Mouse (Mus musculus): ENCODE measurements at regions not wholly inside any gene's neighbourhood (a gene's known extent, or its start where the extent isn't known, plus 50 kb on each side); places are given as distances from the start of the nearest gene placed in this dataset.

DNA sequence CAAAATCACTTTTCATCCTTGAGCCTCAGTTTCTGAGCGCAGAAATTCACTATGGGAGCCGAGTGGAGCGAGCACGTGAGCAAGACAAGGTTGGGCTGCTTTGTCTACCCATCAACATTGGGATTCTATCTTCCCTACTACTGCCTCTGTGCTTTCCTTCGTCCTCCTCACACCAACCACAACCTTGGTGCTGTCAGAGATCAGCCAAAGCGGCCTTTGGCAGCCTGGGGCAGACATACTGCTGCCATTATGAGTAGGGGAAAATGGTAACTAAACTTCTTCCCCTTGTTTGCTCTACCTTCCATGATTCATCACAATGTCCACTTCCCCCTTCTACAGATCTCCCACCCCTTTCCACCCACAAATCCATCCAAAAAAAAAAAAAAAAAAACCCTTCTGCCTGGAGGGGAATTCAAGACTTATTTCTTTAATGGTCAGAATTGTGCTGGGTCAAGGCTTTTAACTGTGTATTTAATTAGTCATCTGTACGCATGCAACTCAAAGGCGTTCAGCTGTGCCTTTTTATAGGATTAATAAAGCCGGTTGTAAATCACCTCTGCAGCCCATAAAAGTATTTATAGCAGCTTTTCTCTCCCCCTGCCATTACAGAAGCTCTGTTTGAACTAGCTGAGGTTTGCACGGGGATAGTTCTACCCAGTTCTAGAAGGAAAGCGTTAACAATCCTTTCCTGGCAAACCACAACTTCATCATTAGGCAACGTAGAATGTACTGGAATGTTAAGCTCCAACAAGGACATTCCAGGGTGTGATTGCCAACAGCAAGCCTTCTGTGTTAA is 340.4 kb downstream of the Pik3r1 start:
- Histone ChIP-seq H3K36me3 (ENCODE audit: control insufficient read depth, insufficient read depth, low read length) (no peaks in the 10 kb centered on the region), H3K27ac (ENCODE audit: insufficient read depth, low read length) (no peak overlapping the region), H3K4me3 (ENCODE audit: extremely low read depth, insufficient read depth, insufficient read length) (no peak overlapping the region), H3K27me3 (ENCODE audit: control insufficient read depth, insufficient read depth, low read length) (no peaks in the 10 kb centered on the region), H3K4me1 (ENCODE audit: control insufficient read depth, insufficient read depth, insufficient read length) (no peaks in the 10 kb centered on the region)
- DNase-seq (ENCODE audit: low read depth in 1 of 2, low spot score in 2 of 2): no peak
- no peak for TF ChIP-seq POLR2A (IDR thresholded peaks at IDR 0.05; ENCODE audit: low read depth, low read length)
- no peak for TF ChIP-seq CTCF (IDR thresholded peaks at IDR 0.05; ENCODE audit: extremely low read depth, insufficient read depth, insufficient read length, insufficient replicate concordance)
- WGBS: 85% methylated on average over 12 of the region's 12 CpGs

DNA sequence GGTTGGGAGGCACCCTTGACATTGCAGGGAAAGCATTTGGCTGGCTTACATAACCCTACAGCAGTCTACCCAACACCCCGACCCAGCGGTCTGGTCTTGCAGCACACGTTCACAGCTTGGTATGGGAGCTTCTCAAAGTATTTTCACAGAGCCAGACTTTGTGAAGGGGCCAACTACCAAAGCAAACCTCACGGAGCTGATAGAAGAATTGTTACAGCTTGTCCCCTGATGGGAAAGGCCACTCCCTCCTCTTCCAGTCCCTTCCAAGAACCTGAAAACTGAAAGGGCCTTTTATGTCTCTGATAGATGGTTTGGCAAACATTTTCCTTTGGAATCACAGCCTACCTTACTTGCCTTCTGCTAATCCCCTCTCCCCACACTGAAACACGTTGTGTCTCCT is 341.6 kb downstream of the Pik3r1 start:
- WGBS: 92% methylated on average over 5 of the region's 5 CpGs
- Histone ChIP-seq H3K27me3 (ENCODE audit: control insufficient read depth, insufficient read depth, low read length) (no peaks in the 10 kb centered on the region), H3K4me3 (ENCODE audit: extremely low read depth, insufficient read depth, insufficient read length) (no peak overlapping the region), H3K36me3 (ENCODE audit: control insufficient read depth, insufficient read depth, low read length) (no peaks in the 10 kb centered on the region), H3K4me1 (ENCODE audit: control insufficient read depth, insufficient read depth, insufficient read length) (no peaks in the 10 kb centered on the region), H3K27ac (ENCODE audit: insufficient read depth, low read length) (no peak overlapping the region)
- TF ChIP-seq CTCF (IDR thresholded peaks at IDR 0.05; ENCODE audit: extremely low read depth, insufficient read depth, insufficient read length, insufficient replicate concordance) (no peak), POLR2A (IDR thresholded peaks at IDR 0.05; ENCODE audit: low read depth, low read length) (no peak)
- no peak for DNase-seq (ENCODE audit: low read depth in 1 of 2, low spot score in 2 of 2)

DNA sequence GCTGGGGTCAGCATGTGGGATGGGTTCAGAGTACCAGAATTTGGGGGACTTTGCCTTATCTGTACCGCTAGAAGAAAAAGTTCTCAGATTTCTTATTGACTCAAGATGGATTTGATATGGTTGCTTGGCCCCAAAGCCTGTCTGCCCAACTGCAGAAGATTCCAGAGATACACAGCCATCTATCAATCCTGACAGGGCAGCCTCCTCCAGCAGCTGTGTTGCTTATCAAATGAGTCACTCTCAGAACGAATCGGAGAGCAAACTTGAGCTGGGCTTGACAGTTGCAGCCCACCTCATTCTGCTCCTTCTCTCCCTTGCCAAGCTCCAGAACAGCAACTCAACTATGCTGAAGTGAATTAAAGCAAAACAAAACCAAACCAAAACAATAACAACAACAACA is 345.9 kb downstream of the Pik3r1 start:
- TF ChIP-seq POLR2A (IDR thresholded peaks at IDR 0.05; ENCODE audit: low read depth, low read length) (no peak), CTCF (IDR thresholded peaks at IDR 0.05; ENCODE audit: extremely low read depth, insufficient read depth, insufficient read length, insufficient replicate concordance) (no peak)
- 81% methylated on average over 3 of the region's 3 CpGs for WGBS
- Histone ChIP-seq H3K27ac (ENCODE audit: insufficient read depth, low read length) (no peak overlapping the region), H3K4me3 (ENCODE audit: extremely low read depth, insufficient read depth, insufficient read length) (no peak overlapping the region), H3K36me3 (ENCODE audit: control insufficient read depth, insufficient read depth, low read length) (no peaks in the 10 kb centered on the region), H3K27me3 (ENCODE audit: control insufficient read depth, insufficient read depth, low read length) (no peaks in the 10 kb centered on the region), H3K4me1 (ENCODE audit: control insufficient read depth, insufficient read depth, insufficient read length) (no peaks in the 10 kb centered on the region)
- DNase-seq (ENCODE audit: low read depth in 1 of 2, low spot score in 2 of 2): no peak

DNA sequence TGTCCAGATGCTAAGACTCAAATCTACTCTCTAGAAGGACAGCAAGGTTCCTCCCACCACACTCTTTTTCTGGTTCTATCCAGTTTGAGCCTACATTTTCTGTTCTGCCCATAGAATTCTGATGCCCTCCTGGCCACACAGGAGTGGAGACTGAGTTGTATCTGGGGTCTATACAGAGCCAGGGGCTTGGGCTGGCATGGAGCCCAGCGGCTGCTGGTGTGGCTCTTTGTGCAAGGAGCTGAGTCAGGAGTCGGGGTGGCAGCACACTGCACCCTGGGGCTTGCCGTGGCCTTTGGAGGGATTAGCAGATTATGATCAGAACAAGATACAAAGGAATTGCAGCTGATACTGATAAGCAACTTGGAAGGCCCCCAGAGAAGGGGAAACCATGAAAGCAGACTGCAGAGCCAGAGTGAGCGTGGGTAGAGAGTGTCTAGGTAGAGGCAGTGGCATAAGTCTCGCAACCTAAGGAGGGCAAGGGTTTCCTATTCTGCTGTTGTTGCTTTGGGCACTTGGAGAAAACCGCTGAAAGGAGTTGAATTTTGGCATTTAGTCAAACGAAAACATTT is 348.5 kb downstream of the Pik3r1 start:
- TF ChIP-seq CTCF (IDR thresholded peaks at IDR 0.05; ENCODE audit: extremely low read depth, insufficient read depth, insufficient read length, insufficient replicate concordance) (no peak), POLR2A (IDR thresholded peaks at IDR 0.05; ENCODE audit: low read depth, low read length) (no peak)
- no peak for DNase-seq (ENCODE audit: low read depth in 1 of 2, low spot score in 2 of 2)
- Histone ChIP-seq H3K4me1 (ENCODE audit: control insufficient read depth, insufficient read depth, insufficient read length) (no peaks in the 10 kb centered on the region), H3K36me3 (ENCODE audit: control insufficient read depth, insufficient read depth, low read length) (no peaks in the 10 kb centered on the region), H3K4me3 (ENCODE audit: extremely low read depth, insufficient read depth, insufficient read length) (no peak overlapping the region), H3K27ac (ENCODE audit: insufficient read depth, low read length) (no peak overlapping the region), H3K27me3 (ENCODE audit: control insufficient read depth, insufficient read depth, low read length) (no peaks in the 10 kb centered on the region)
- WGBS: 84% methylated on average over 7 of the region's 7 CpGs

DNA sequence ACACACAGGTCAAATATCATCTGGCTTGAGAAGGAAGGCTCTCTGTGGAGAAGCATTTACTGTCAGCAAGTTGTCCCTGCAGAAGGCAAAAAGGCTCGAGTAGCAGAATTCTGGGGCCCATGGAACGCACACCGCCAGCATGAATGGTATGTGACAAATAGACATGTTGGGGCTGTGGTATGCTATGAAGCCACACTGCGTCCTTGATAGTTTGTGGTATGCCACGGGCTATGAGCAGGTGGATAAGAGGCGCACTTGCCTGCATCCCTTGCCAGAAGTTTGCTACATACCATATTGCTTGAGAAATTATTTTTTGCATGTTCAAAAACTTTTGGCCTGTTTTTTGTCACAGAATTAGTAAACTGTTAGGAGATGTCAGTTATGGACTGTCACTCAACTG is 349.7 kb downstream of the Pik3r1 start:
- no peak for DNase-seq (ENCODE audit: low read depth in 1 of 2, low spot score in 2 of 2)
- H3K36me3 ChIP-seq (ENCODE audit: control insufficient read depth, insufficient read depth, low read length): no peaks in the 10 kb centered on the region
- no peak overlapping the region for H3K4me3 ChIP-seq (ENCODE audit: extremely low read depth, insufficient read depth, insufficient read length)
- TF ChIP-seq POLR2A (IDR thresholded peaks at IDR 0.05; ENCODE audit: low read depth, low read length) (no peak), CTCF (IDR thresholded peaks at IDR 0.05; ENCODE audit: extremely low read depth, insufficient read depth, insufficient read length, insufficient replicate concordance) (no peak)
- H3K27me3 ChIP-seq (ENCODE audit: control insufficient read depth, insufficient read depth, low read length): no peaks in the 10 kb centered on the region
- no peaks in the 10 kb centered on the region for H3K4me1 ChIP-seq (ENCODE audit: control insufficient read depth, insufficient read depth, insufficient read length)
- no peak overlapping the region for H3K27ac ChIP-seq (ENCODE audit: insufficient read depth, low read length)
- WGBS: 65% methylated on average over 6 of the region's 6 CpGs

DNA sequence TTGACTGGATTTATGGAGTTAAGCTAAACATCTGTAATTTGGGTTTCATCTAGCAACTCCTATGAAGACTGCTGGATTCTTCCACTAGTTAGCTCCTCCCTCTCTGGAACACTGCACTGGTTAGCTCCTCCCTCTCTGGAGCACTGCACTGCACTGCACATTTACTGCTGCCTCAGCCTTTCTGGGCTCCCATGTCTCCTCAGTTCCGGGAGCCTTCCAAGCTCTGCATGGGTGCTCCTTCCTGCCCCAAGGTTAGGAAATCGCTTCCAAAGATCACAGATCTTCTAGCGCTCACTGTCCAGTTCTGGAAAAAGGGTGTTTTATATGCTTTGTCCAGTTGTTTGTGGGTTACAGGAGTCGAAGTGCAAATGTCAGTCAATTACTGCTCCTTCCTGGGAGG is 359.1 kb downstream of the Pik3r1 start:
- Histone ChIP-seq H3K27ac (ENCODE audit: insufficient read depth, low read length) (no peak overlapping the region), H3K36me3 (ENCODE audit: control insufficient read depth, insufficient read depth, low read length) (no peaks in the 10 kb centered on the region), H3K4me3 (ENCODE audit: extremely low read depth, insufficient read depth, insufficient read length) (no peak overlapping the region), H3K27me3 (ENCODE audit: control insufficient read depth, insufficient read depth, low read length) (no peaks in the 10 kb centered on the region), H3K4me1 (ENCODE audit: control insufficient read depth, insufficient read depth, insufficient read length) (no peaks in the 10 kb centered on the region)
- TF ChIP-seq CTCF (IDR thresholded peaks at IDR 0.05; ENCODE audit: extremely low read depth, insufficient read depth, insufficient read length, insufficient replicate concordance) (no peak), POLR2A (IDR thresholded peaks at IDR 0.05; ENCODE audit: low read depth, low read length) (no peak)
- DNase-seq (ENCODE audit: low read depth in 1 of 2, low spot score in 2 of 2): no peak
- 81% methylated on average over 4 of the region's 4 CpGs for WGBS

DNA sequence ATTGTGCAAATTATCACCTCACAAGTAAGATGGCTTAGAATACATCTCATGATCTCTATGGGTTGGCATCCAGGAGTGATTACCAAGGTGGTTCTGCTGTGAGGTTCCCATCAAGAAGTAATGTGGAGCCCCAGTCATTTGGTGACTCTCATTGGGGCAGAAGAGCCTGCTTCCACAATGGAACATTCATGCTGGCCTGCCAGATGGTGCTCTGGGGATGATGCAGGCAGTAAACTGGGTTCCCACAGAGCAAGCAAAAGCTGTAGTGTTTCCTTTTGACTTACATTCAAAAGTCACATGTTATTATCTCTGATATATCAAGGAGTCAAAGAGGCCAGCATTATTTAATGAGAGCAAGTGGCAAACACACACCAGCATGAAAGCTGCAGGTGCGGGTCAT is 360.4 kb downstream of the Pik3r1 start:
- DNase-seq (ENCODE audit: low read depth in 1 of 2, low spot score in 2 of 2): no peak
- Histone ChIP-seq H3K4me1 (ENCODE audit: control insufficient read depth, insufficient read depth, insufficient read length) (no peaks in the 10 kb centered on the region), H3K36me3 (ENCODE audit: control insufficient read depth, insufficient read depth, low read length) (no peaks in the 10 kb centered on the region), H3K27ac (ENCODE audit: insufficient read depth, low read length) (no peak overlapping the region), H3K4me3 (ENCODE audit: extremely low read depth, insufficient read depth, insufficient read length) (no peak overlapping the region), H3K27me3 (ENCODE audit: control insufficient read depth, insufficient read depth, low read length) (no peaks in the 10 kb centered on the region)
- TF ChIP-seq POLR2A (IDR thresholded peaks at IDR 0.05; ENCODE audit: low read depth, low read length) (no peak), CTCF (IDR thresholded peaks at IDR 0.05; ENCODE audit: extremely low read depth, insufficient read depth, insufficient read length, insufficient replicate concordance) (no peak)
- WGBS: 98% methylated on average over 1 of the region's 1 CpGs

All from spleen, adult 2 months (tissue).